Mouse (Mus musculus): ENCODE measurements at regions not wholly inside any gene's neighbourhood (a gene's known extent, or its start where the extent isn't known, plus 50 kb on each side); places are given as distances from the start of the nearest gene placed in this dataset.
A peak's percentile ranks its signal among the peaks of the same experiment; 100 is the strongest.

DNA sequence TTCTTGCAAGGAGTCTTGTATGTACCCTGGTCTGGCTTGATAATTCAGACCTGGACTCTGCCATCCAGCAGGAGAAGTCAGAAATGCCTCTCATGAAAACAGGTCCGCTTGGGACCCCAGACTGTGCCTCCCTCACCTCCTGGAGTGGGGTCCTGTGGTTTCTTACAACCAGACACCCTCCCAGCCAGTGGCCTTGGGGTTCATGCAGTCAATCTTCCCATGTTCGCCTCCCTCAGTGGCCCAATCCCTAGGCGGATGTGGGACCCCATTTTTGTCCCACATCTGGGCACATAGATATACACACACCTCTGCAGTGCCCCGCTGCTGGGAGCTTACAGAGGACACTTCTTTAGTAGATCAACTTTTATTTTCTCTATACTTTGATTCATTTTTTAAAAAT is 217.7 kb downstream of the Lrfn2 start:
- DNase-seq (ENCODE audit: low spot score) = no peak

GRCm38 (mm10) chr17:49150971-49151422 is 218.8 kb downstream of the Lrfn2 start:
- DNase-seq (ENCODE audit: low spot score) = no peak

DNA sequence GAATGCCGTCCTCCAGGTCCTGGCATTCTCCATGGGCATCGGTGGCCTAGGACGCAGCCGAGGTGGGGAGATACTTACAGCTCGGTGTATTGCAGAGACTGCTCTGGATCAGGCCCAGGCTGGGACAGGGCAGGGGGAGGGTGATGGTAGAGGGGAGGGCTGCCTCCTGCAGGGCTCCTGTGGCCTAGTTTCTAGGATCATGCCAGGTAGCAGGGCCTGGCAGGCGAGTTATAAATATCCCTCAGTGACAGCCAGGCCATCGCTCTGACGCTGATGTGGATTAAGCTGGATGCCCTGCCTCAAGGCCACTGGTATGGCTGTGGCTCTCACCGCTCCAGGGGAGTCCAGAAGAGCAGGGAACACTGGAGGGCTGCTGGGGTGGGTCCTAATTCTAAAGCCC is 221.8 kb downstream of the Lrfn2 start:
- DNase-seq (ENCODE audit: low spot score) = no peak

DNA sequence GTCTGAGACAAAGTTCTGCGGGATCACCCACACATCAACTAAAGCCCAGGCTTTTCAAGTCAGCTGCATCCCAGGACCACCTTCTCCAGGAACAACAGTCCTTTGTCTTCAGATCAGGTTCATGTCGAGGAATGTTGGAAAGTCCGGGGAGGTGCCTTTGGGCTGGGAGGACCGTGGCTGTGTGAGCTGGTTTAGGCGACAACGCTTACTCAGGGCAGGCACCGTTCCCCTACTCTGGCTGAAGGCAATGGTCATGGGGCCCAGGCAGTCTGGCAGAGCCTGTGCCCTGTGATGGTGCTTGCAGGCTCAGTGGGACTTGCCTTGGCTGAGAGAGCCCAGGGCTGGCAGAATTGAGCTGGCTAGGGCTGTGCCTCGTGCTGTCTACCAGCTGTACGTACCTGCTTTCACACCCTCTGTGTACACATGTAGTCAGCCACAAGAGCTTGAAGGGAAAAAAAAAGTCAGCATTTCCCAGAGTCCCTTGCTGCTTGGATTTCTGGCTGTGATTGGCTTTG is 222.9 kb downstream of the Lrfn2 start:
- no peak for DNase-seq (ENCODE audit: low spot score)

DNA sequence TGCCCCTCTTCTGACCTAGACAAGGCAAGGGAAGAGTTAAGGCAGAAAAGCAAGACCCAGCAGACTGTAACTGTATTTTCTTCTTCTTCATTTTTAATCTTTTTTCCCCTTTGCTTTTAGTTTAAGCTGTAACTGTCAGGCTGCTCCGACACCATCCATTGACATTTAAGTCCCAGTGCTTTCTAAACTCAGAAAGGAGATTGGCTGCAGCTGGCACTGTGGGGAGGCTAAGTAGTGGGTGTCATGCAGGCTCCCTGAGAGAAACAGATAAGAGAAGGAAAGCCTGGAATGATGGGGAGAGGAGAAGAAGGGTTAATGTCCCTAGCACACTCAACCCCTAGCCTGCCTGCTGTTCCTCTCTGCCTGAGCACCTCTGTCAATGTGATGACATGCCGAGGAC is 225.4 kb downstream of the Lrfn2 start:
- DNase-seq (ENCODE audit: low spot score) = no peak

GRCm38 (mm10) chr17:49171252-49172047 is 239.3 kb downstream of the Lrfn2 start:
- peak; percentile 45 for DNase-seq (ENCODE audit: low spot score)

DNA sequence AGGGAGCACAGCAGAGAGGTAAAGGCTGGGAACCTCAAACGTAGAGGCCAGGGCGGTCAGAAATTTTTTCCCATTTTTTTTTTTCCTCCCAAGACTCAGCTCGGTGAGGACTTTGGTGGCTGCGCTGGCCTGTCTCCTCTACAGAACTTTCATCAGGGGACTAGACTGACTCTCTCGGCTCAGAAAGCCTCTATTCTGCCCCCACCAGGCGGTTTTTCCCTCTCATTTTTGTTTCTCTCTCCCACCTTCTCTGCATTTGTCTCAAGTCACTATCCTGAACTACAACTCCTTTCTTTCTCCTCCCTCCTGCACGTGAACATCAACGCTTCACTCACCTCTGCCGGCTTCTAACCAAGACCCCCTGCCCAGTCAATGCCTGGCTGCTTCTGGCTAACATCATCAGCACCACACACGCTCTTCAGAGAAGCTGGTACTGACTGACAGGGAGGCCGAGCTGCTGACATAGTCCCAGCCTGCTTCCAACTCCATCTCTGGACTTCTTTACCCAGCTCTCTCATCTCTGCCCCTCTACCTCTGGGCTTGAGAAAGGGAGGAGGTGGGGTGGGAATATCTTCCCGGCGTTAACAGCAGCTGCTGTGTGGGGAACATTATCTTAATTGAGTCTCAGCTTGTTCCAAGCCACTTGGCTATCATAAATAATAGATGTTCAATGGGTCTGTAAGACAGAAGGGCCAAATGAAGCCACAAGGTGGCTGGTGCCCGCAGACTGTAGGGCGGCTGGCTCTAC is 240.0 kb downstream of the Lrfn2 start:
- peak; percentile 50 for DNase-seq (ENCODE audit: low spot score)

DNA sequence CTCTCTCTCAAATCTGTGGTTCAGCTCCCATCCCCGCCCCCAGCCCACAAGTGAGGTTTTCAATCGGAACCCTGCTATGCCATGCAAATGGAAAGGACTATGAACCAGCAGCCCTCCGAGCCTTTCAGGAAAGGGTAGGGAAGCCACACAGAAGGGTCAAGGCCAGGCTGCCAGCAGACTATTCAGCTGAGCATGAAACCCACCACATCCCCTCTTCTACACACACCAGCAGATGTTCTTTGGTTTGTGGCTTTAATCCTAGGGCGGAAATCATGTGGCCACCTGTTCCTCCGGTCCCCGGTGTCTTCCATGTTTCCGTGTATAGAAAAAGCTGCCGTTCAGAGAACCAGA is 240.6 kb downstream of the Lrfn2 start:
- no peak for DNase-seq (ENCODE audit: low spot score)

DNA sequence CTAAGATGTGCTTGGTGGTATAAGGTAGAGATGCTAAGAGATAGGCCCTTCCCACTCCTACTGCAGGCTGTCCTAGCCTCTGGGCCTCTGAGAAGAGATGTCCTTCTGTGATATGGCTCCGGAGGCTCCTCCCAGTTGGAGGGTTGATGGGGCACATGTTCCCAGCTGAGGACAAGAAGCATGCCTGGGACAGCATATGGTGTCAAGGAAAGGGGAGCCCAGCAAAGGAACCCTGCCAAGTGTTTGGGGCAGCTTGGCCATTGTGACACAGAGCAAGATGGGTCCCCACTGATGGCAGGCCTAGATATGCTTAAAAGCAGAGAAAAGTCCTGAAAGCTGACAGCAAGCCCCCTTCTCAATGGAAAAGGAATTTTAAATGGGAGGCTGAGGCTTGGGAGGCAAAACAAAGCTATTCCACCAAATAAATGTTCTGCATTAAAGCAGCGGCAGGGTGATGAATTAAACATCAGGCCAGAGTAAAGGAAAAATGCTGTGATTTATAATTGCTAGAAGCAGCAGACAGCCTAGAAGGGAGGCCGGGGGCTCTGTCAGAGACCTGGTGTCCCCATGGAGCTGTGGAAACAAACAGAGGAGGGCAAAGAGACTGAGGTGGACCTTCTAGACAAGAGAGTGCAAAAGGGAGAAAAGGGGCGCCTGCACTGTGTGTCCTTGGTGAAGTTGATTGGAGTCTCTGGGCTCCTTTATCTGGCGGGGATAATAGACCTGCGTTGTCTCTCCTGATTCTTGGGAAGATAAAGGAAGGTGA is 246.0 kb downstream of the Lrfn2 start:
- no peak for DNase-seq (ENCODE audit: low spot score)

DNA sequence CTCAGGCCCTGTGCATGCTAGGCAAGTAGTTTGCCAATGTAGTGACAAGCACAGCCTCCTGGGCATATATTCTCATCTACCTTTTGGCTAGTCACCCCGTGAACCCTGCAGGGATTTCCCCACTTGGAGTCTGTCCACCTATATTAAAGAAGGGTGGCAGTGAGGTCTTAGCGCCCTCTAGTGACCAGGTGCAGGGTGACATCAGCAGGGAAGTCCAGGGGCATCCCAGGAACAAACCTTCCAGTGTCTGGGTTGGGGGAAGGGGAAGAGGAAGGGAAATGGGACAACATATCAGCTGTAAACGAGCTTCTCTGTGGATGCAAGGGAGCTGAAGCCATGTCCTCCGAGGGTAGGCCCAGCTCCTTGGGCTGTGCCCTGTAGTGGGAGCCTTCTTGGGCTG is 245.7 kb upstream of the Mocs1 start:
- peak; percentile 66 for DNase-seq (ENCODE audit: low spot score)

GRCm38 (mm10) chr17:49183917-49184316 is 244.2 kb upstream of the Mocs1 start:
- no peak for DNase-seq (ENCODE audit: low spot score)

DNA sequence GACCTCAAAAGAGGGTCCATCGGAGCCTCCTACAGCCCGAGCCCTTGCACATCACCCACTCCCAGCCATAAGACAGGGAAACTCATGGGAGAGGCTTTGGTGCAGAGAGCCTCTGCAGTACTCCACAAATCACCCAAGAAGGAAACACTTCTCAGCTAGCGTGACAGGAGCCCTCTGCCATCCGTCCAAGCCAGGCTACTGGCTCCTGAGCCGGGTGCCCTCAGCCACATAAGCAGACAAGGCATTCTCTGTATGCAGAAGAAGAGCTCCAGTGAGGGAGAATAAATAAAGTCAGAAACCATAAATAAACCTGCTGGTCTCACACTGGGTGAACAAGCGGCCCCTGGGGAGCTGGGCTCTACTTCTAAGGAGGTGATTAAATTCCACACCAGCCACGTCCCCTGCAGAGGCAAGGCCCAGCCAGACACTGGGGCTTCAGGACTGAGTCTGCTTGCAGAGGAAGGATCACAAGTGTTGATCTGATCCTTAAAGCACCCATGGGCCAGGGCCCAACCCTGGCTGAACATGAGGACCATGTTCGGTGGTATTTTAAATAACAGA is 243.0 kb upstream of the Mocs1 start:
- DNase-seq (ENCODE audit: low spot score) = no peak

DNA sequence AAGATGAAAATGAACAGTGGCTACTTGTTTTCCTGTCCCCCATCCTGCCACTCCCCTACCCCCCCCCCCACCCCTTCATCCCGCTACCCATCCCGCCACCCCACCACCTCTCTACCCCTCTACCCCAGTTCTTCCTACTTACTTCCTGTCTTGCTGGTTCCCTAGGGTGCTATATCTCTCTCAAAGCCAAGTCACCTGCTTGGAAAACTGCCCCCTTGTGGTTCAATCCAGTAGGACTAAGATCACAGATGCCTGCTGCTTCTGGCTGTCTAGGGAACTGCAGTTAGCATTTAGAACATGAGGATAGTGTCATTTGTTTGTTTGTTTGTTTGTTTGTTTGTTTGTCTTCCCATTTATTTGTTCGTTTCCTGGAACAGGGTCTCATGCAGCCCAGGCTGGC is 238.4 kb upstream of the Mocs1 start:
- DNase-seq (ENCODE audit: low spot score) = peak; percentile 74

DNA sequence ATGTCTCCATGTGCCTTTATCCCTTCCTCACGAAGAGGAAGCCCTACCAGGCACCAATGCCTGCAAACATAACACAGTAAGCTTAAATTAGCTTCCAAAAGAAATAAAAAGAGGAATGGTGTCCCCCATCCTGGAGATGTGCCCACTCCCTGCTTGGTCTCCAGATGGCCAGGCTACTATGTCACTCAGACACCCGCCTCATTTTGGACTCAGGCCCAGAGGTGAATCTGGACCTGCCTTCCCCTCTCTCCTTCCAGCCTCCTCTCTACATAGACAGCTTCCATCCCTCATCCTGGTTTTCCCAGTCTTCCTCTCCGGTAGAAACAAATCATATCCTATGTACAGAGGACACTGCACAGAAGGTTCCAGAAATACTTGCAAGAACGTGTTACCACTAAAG is 237.8 kb upstream of the Mocs1 start:
- no peak for DNase-seq (ENCODE audit: low spot score)

GRCm38 (mm10) chr17:49196046-49196684 is 232.0 kb upstream of the Mocs1 start:
- no peak for DNase-seq (ENCODE audit: low spot score)

- DNase-seq (ENCODE audit: low spot score) = no peak
These were observed 226.7 kb upstream of the Mocs1 start for GRCm38 (mm10) chr17:49201495-49201894.

DNA sequence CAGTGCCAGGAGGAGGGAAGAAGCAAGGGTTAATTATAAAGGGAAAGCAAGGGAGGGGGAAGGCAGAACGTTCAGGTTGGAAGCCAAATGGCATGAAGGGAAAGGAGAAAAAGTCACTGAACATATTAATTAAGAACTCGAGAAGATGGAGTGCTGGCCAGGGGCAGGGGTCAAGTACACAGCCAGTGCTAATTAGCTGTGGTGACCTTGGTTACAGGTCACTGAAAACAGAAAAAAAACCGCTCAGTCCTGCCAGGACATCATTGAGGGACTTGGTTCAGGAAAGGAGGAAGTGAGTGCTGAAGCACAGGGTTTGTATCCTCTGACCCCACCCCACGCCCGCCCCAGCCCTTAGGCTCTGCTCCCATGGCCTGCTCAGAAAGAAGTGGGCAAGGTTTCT is 223.1 kb upstream of the Mocs1 start:
- peak; percentile 21 for DNase-seq (ENCODE audit: low spot score)

DNA sequence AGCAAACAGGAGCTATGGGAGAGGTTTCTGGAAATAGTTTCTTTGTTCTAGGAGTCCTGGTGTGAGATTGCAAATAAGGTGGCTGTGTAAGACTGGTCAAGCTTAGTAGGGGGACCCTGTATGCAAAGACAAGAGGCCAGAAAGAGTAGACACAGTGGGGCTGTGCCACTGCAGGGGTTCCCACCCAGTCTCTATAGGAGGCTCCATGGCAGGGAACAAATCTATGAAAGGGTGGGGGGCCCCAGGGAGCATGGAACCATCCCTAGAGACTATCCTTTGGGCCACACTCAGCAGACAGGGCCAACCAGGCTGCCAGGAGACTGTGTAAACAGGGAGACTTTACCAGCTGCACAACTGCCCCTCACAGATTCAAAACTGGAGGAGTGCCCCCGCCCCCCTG is 222.6 kb upstream of the Mocs1 start:
- DNase-seq (ENCODE audit: low spot score) = no peak

DNA sequence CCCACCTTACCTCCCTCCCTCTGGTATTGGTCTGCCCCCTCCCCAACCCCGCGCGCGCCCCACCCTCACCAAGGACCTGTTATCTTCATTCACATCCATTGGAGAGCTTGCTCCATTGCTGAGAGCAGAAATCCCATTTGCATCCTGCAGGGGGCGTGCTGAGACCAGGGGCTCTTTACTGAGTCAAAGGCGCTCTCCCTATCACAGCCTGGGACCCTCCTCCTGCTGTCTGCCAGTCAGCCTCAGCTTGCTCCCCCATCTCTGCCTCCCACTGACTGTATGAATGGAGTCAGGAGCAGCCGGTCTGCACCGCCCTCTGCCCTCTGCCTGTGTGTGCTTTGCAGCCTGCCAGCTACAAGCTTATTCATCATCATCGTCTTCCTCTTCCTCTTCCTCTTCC is 221.5 kb upstream of the Mocs1 start:
- peak; percentile 64 for DNase-seq (ENCODE audit: low spot score)

DNA sequence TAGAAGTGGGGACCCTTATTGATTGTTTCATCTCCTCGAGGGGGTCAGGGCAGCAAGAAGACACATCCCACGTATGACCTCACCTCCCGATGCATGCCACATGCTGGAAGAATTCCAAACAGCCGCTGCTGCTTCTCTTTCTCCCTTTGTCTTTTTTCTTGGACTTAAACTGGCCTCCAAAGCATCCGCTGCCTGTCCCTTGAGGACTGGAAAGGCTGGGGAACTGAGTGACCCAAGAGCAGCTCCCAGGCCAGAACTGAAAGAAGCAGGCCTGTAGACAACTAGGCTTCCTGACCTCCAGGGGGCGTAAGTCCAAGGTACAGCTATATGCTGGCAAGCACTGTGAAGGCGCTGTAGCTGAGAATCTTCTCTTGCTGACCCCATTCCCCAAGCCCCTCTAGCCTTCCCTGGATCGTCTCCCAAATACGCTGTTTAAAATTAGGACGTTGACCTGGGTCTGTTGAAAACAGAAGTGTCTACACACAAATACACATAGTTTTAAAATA is 219.8 kb upstream of the Mocs1 start:
- DNase-seq (ENCODE audit: low spot score) = peak; percentile 14

DNA sequence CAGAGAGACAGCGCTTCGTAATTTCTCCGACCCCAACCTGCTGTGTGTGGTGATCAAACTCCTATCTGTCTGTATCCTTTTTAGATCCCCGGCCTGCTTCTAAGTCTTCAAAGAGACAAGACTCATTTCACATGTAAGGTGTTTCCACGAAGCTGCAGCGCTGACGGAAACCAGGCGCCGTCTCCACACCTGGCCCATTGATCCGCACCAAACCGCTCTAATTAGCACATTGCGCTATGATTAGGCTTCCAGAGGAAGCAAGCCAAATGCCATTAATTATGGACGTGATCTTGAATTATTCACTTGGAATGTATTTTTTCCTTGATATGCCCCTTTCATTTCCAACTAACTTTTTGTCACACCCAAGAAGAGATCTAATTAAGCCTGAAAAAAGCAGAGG is 215.2 kb upstream of the Mocs1 start:
- no peak for DNase-seq (ENCODE audit: low spot score)

GRCm38 (mm10) chr17:49215281-49215680 is 212.9 kb upstream of the Mocs1 start:
- DNase-seq (ENCODE audit: low spot score) = no peak

All from retina, embryonic 14.5 days (tissue).